Mouse (Mus musculus): ENCODE measurements around the gene Olfr1208. TPM values are rescaled to one million over a fixed set of nuclear protein-coding genes. Genes with fewer than 3 reads are reported as not detected.

Olfr1208 gene
- not detected in 2 replicates for polyA plus RNA-seq (2012; rRNA removed)

GRCm38 (mm10) chr2:88902211-88902610, at the start of gene Olfr1208:
Gene Olfr1208 (minus strand): TSS chr2:88902311.
- TF ChIP-seq POLR2A (IDR thresholded peaks at IDR 0.05; ENCODE audit: low read depth, low read length): no peak
- TF ChIP-seq CTCF (IDR thresholded peaks at IDR 0.05; ENCODE audit: extremely low read depth, insufficient read length, insufficient replicate concordance, low read depth, low read length): no peak
- no peaks in the 10 kb centered on the region for H3K27me3 ChIP-seq (ENCODE audit: control insufficient read depth, insufficient read depth, low read length)
- no peak within 1 kb of the TSS for H3K27ac ChIP-seq (ENCODE audit: insufficient read depth, low read depth, low read length)
- no peaks in the 10 kb centered on the region for H3K4me1 ChIP-seq (ENCODE audit: control insufficient read depth, insufficient read depth, insufficient read length, low read length)
- H3K36me3 ChIP-seq (ENCODE audit: control insufficient read depth, insufficient read depth, low read length): no peaks in the 10 kb centered on the region
- H3K4me3 ChIP-seq (ENCODE audit: low read depth, low read length): no peak within 1 kb of the TSS

GRCm38 (mm10) chr2:88938011-88938410, 35.9 kb upstream of the Olfr1208 start, which contains the start of gene Olfr1211:
Gene Olfr1211 (minus strand): TSS chr2:88938111.
- H3K27ac ChIP-seq (ENCODE audit: insufficient read depth, low read depth, low read length): no peak within 1 kb of the TSS
- no peaks in the 10 kb centered on the region for H3K4me1 ChIP-seq (ENCODE audit: control insufficient read depth, insufficient read depth, insufficient read length, low read length)

GRCm38 (mm10) chr2:88915057-88915456, 12.9 kb upstream of the Olfr1208 start, which contains the start of gene Olfr1209:
Gene Olfr1209 (minus strand): TSS chr2:88915157.
- WGBS: 90% methylated on average over 3 of the region's 3 CpGs
- no peak within 1 kb of the TSS for H3K4me3 ChIP-seq (ENCODE audit: low read depth, low read length)
- H3K27ac ChIP-seq (ENCODE audit: insufficient read depth, low read depth, low read length): no peak within 1 kb of the TSS
- H3K36me3 ChIP-seq (ENCODE audit: control insufficient read depth, insufficient read depth, low read length): no peaks in the 10 kb centered on the region
- no peaks in the 10 kb centered on the region for H3K27me3 ChIP-seq (ENCODE audit: control insufficient read depth, insufficient read depth, low read length)
- TF ChIP-seq POLR2A (IDR thresholded peaks at IDR 0.05; ENCODE audit: low read depth, low read length) (no peak), CTCF (IDR thresholded peaks at IDR 0.05; ENCODE audit: extremely low read depth, insufficient read length, insufficient replicate concordance, low read depth, low read length) (no peak)
- no peaks in the 10 kb centered on the region for H3K4me1 ChIP-seq (ENCODE audit: control insufficient read depth, insufficient read depth, insufficient read length, low read length)

More at GRCm38 (mm10) chr2:88938011-88938410, 35.9 kb upstream of the Olfr1208 start, which contains the start of gene Olfr1211:
- Histone ChIP-seq H3K36me3 (ENCODE audit: control insufficient read depth, insufficient read depth, low read length) (no peaks in the 10 kb centered on the region), H3K27me3 (ENCODE audit: control insufficient read depth, insufficient read depth, low read length) (no peaks in the 10 kb centered on the region), H3K4me3 (ENCODE audit: low read depth, low read length) (no peak within 1 kb of the TSS)
- WGBS: 86% methylated on average over 1 of the region's 1 CpGs
- TF ChIP-seq CTCF (IDR thresholded peaks at IDR 0.05; ENCODE audit: extremely low read depth, insufficient read length, insufficient replicate concordance, low read depth, low read length) (no peak), POLR2A (IDR thresholded peaks at IDR 0.05; ENCODE audit: low read depth, low read length) (no peak)

- WGBS: 78% methylated on average over 2 of the region's 2 CpGs
- H3K36me3 ChIP-seq (ENCODE audit: control insufficient read depth, insufficient read depth, low read length): no peaks in the 10 kb centered on the region
Measured at GRCm38 (mm10) chr2:88862931-88863330, 39.2 kb downstream of the Olfr1208 start, which contains the start of gene Olfr1206. Gene Olfr1206 (plus strand): TSS chr2:88863231.

GRCm38 (mm10) chr2:88848992-88849391, 53.1 kb downstream of the Olfr1208 start, which contains the start of gene Olfr1204:
Gene Olfr1204 (plus strand): TSS chr2:88849292.
- TF ChIP-seq POLR2A (IDR thresholded peaks at IDR 0.05; ENCODE audit: low read depth, low read length) (no peak), CTCF (IDR thresholded peaks at IDR 0.05; ENCODE audit: extremely low read depth, insufficient read length, insufficient replicate concordance, low read depth, low read length) (no peak)
- no peaks in the 10 kb centered on the region for H3K27me3 ChIP-seq (ENCODE audit: control insufficient read depth, insufficient read depth, low read length)
- H3K4me1 ChIP-seq (ENCODE audit: control insufficient read depth, insufficient read depth, insufficient read length, low read length): no peaks in the 10 kb centered on the region
- no peak within 1 kb of the TSS for H3K4me3 ChIP-seq (ENCODE audit: low read depth, low read length)
- 88% methylated on average over 1 of the region's 1 CpGs for WGBS
- no peaks in the 10 kb centered on the region for H3K36me3 ChIP-seq (ENCODE audit: control insufficient read depth, insufficient read depth, low read length)
- no peak within 1 kb of the TSS for H3K27ac ChIP-seq (ENCODE audit: insufficient read depth, low read depth, low read length)

More at GRCm38 (mm10) chr2:88862931-88863330, 39.2 kb downstream of the Olfr1208 start, which contains the start of gene Olfr1206:
- TF ChIP-seq POLR2A (IDR thresholded peaks at IDR 0.05; ENCODE audit: low read depth, low read length) (no peak), CTCF (IDR thresholded peaks at IDR 0.05; ENCODE audit: extremely low read depth, insufficient read length, insufficient replicate concordance, low read depth, low read length) (no peak)
- Histone ChIP-seq H3K27ac (ENCODE audit: insufficient read depth, low read depth, low read length) (no peak within 1 kb of the TSS), H3K27me3 (ENCODE audit: control insufficient read depth, insufficient read depth, low read length) (no peaks in the 10 kb centered on the region), H3K4me3 (ENCODE audit: low read depth, low read length) (no peak within 1 kb of the TSS), H3K4me1 (ENCODE audit: control insufficient read depth, insufficient read depth, insufficient read length, low read length) (no peaks in the 10 kb centered on the region)

Other genes starting within 250 kb of the Olfr1208 start
- not detected in 2 replicates for gene Olfr1193, start 226.7 kb downstream of the Olfr1208 start, polyA plus RNA-seq (2012; rRNA removed)
- not detected in 2 replicates for gene Olfr1195, start 213.1 kb downstream of the Olfr1208 start, polyA plus RNA-seq (2012; rRNA removed)
- not detected in 2 replicates for gene Olfr1196, start 197.7 kb downstream of the Olfr1208 start, polyA plus RNA-seq (2012; rRNA removed)
- not detected in 2 replicates for gene Olfr1197, start 169.9 kb downstream of the Olfr1208 start, polyA plus RNA-seq (2012; rRNA removed)
- not detected in 2 replicates for gene Olfr1198, start 150.9 kb downstream of the Olfr1208 start, polyA plus RNA-seq (2012; rRNA removed)
- not detected in 2 replicates for gene Olfr1199, start 141.8 kb downstream of the Olfr1208 start, polyA plus RNA-seq (2012; rRNA removed)
- gene Olfr1200, start 131.8 kb downstream of the Olfr1208 start, polyA plus RNA-seq (2012; rRNA removed): not detected in 2 replicates
- not detected in 2 replicates for gene Olfr1201, start 109.3 kb downstream of the Olfr1208 start, polyA plus RNA-seq (2012; rRNA removed)
- not detected in 2 replicates for gene Olfr1202, start 87.8 kb downstream of the Olfr1208 start, polyA plus RNA-seq (2012; rRNA removed)
- not detected in 2 replicates for gene Olfr1205, start 72.6 kb downstream of the Olfr1208 start, polyA plus RNA-seq (2012; rRNA removed)
- not detected in 2 replicates for gene Olfr1204, start 53.0 kb downstream of the Olfr1208 start, polyA plus RNA-seq (2012; rRNA removed)
- gene Olfr1206, start 39.1 kb downstream of the Olfr1208 start, polyA plus RNA-seq (2012; rRNA removed): not detected in 2 replicates
- not detected in 2 replicates for gene Olfr1209, start 12.8 kb upstream of the Olfr1208 start, polyA plus RNA-seq (2012; rRNA removed)
- not detected in 2 replicates for gene Olfr1211, start 35.8 kb upstream of the Olfr1208 start, polyA plus RNA-seq (2012; rRNA removed)
- not detected in 2 replicates for gene Olfr1212, start 51.7 kb upstream of the Olfr1208 start, polyA plus RNA-seq (2012; rRNA removed)
- not detected in 2 replicates for gene Gm13762, start 78.0 kb upstream of the Olfr1208 start, polyA plus RNA-seq (2012; rRNA removed)
- not detected in 2 replicates for gene Olfr1214, start 90.3 kb upstream of the Olfr1208 start, polyA plus RNA-seq (2012; rRNA removed)
- gene Olfr1215, start 104.7 kb upstream of the Olfr1208 start, polyA plus RNA-seq (2012; rRNA removed): not detected in 2 replicates
- not detected in 2 replicates for gene Olfr1216, start 116.0 kb upstream of the Olfr1208 start, polyA plus RNA-seq (2012; rRNA removed)
- gene Olfr1217, start 129.8 kb upstream of the Olfr1208 start, polyA plus RNA-seq (2012; rRNA removed): not detected in 2 replicates
- gene Olfr1218, start 158.9 kb upstream of the Olfr1208 start, polyA plus RNA-seq (2012; rRNA removed): not detected in 2 replicates
- gene Olfr1219, start 181.2 kb upstream of the Olfr1208 start, polyA plus RNA-seq (2012; rRNA removed): not detected in 2 replicates
- gene Olfr1220, start 204.5 kb upstream of the Olfr1208 start, polyA plus RNA-seq (2012; rRNA removed): not detected in 2 replicates
- not detected in 2 replicates for gene Olfr1221, start 215.0 kb upstream of the Olfr1208 start, polyA plus RNA-seq (2012; rRNA removed)
- gene Olfr1222, start 230.7 kb upstream of the Olfr1208 start, polyA plus RNA-seq (2012; rRNA removed): not detected in 2 replicates
- not detected in 2 replicates for gene Olfr1223, start 249.2 kb upstream of the Olfr1208 start, polyA plus RNA-seq (2012; rRNA removed)